Mouse (Mus musculus) midbrain, embryonic 15.5 days (tissue): ENCODE data around the gene Ctnnb1. TPM values are rescaled to one million over a fixed set of nuclear protein-coding genes. Genes with fewer than 3 reads are reported as not detected.

Experiments
- ATAC-seq: fragments of 200-750 bp; cut with Nextera tagmentation; replicated peaks from 2 replicates; pipeline ENCODE4 v1.8.0; 2017; ENCODE audit warnings: moderate TSS enrichment
- H3K27ac ChIP-seq: fragments of 300-500 bp; sonication (generic); 2 replicates; pipeline ENCODE4 v1.5.1; 2015; ENCODE audit warnings: mild to moderate bottlenecking, inconsistent platforms
- H3K27me3 ChIP-seq: fragments of 300-500 bp; sonication (generic); replicated peaks from 2 replicates; pipeline ENCODE4 v1.6.1; 2015; ENCODE audit warnings: inconsistent platforms
- H3K36me3 ChIP-seq: fragments of 300-500 bp; sonication (generic); replicated peaks from 2 replicates; pipeline ENCODE4 v1.6.1; 2015; ENCODE audit warnings: inconsistent platforms
- H3K4me1 ChIP-seq: fragments of 300-500 bp; sonication (generic); 2 replicates; pipeline ENCODE4 v1.6.1; 2015; ENCODE audit warnings: inconsistent platforms
- H3K4me2 ChIP-seq: fragments of 300-500 bp; sonication (generic); 2 replicates; pipeline ENCODE4 v1.6.1; 2015; ENCODE audit warnings: inconsistent platforms, mild to moderate bottlenecking, moderate library complexity
- H3K4me3 ChIP-seq: fragments of 300-500 bp; sonication (generic); 2 replicates; pipeline ENCODE4 v1.5.1; 2015; ENCODE audit warnings: mild to moderate bottlenecking, inconsistent platforms
- H3K9ac ChIP-seq: fragments of 300-500 bp; sonication (generic); 2 replicates; pipeline ENCODE4 v1.6.1; 2015; ENCODE audit warnings: mild to moderate bottlenecking, inconsistent platforms
- H3K9me3 ChIP-seq: fragments of 300-500 bp; sonication (generic); 2 replicates; pipeline ENCODE4 v1.6.1; 2016; ENCODE audit warnings: inconsistent platforms
- WGBS: fragments of 180-500 bp; shearing (Covaris S2); methylation state at CpG from one replicate; pipeline ENCODE4 v1.1.7; 2015; ENCODE audit warnings: mixed read lengths; 5-methylcytosine and 5-hydroxymethylcytosine counted together
- polyA plus RNA-seq: library from polyadenylated mRNA; unstranded; fragments of >200 nt; fragmentation: Nextera tagmentation; extraction: Ambion mirVana; gene quantifications from 2 replicates; pipeline ENCODE4 v1.2.1, GENCODE M21; 2015

Ctnnb1 gene
- polyA plus RNA-seq, 1 experiment from 2014 or later = 517 TPM

- 80% methylated on average over 2 of the region's 2 CpGs for WGBS
- no peak overlapping the region for H3K9ac ChIP-seq
- no peak for ATAC-seq
Measured at GRCm38 (mm10) chr9:120974209-120974608, 45.2 kb downstream of the Ctnnb1 start.

DNA sequence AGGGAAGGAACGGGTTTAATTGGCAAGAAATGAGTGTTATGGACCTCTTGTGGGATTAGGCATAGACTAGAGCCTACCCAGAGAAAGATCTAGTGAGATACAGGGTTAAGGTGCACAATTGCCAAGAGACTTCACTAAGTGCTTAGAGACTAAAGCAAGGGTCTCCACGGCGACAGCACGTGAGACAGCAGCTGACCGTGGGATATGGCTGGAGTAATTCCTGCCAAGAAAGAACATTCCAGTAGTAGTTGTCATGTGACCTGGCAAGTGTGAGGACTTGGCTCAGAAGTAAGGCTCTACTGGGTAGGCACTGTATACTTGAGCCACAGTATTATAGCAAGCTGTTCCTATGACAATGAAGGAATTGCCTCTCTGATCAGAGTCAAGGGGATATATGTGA, 47.1 kb downstream of the Ctnnb1 start:
- H3K4me1 ChIP-seq = peaks cover 19% of the 10 kb centered on the region
- H3K9ac ChIP-seq = no peak overlapping the region
- H3K27ac ChIP-seq = no peak overlapping the region
- ATAC-seq = no peak
- H3K36me3 ChIP-seq = no peaks in the 10 kb centered on the region
- H3K4me2 ChIP-seq = no peak overlapping the region
- H3K27me3 ChIP-seq = no peaks in the 10 kb centered on the region
- H3K4me3 ChIP-seq = no peak overlapping the region
- no peaks in the 10 kb centered on the region for H3K9me3 ChIP-seq
- 59% methylated on average over 5 of the region's 5 CpGs for WGBS

More at GRCm38 (mm10) chr9:120974209-120974608, 45.2 kb downstream of the Ctnnb1 start:
- Histone ChIP-seq H3K27ac (no peak overlapping the region; the same call in 1 of the 2 replicates), H3K9me3 (no peaks in the 10 kb centered on the region), H3K4me3 (no peak overlapping the region), H3K4me2 (no peak overlapping the region), H3K4me1 (peaks cover 7% of the 10 kb centered on the region; the same call in 1 of the 2 replicates), H3K36me3 (peaks cover 4% of the 10 kb centered on the region), H3K27me3 (no peaks in the 10 kb centered on the region)

GRCm38 (mm10) chr9:120976856-120977255, 47.8 kb downstream of the Ctnnb1 start:
- H3K36me3 ChIP-seq = no peaks in the 10 kb centered on the region
- no peaks in the 10 kb centered on the region for H3K27me3 ChIP-seq
- WGBS = 89% methylated on average over 4 of the region's 4 CpGs
- H3K27ac ChIP-seq = no peak overlapping the region
- peaks cover 22% of the 10 kb centered on the region for H3K4me1 ChIP-seq
- no peak overlapping the region for H3K4me3 ChIP-seq
- H3K4me2 ChIP-seq = no peak overlapping the region
- H3K9me3 ChIP-seq = no peaks in the 10 kb centered on the region
- no peak overlapping the region for H3K9ac ChIP-seq
- ATAC-seq = no peak

DNA sequence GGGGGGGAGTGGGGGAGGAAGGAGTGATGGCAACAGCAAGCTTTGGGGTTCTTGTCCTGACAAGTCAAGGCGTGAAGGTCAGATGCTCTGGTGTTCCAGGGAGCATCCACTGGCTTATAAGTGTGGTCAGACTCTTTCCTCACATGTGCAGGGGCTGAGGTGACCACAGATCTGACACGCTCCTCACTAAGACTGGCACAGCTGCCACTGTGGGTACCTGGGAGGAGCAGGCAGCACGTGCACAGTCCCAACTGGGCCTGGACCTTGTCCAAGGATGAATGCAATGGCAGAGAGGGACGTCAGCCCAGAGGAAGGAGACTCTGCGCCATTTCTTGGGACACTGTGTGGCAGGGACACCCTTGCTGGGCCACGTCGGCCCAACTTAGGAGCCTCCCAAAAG, 52.8 kb downstream of the Ctnnb1 start:
- no peaks in the 10 kb centered on the region for H3K9me3 ChIP-seq
- no peak overlapping the region for H3K4me3 ChIP-seq
- H3K9ac ChIP-seq = no peak overlapping the region
- peaks cover 14% of the 10 kb centered on the region for H3K4me1 ChIP-seq
- no peak overlapping the region for H3K27ac ChIP-seq
- H3K4me2 ChIP-seq = no peak overlapping the region
- ATAC-seq = no peak
- whole genome bisulfite sequencing = 70% methylated on average over 7 of the region's 7 CpGs
- H3K36me3 ChIP-seq = no peaks in the 10 kb centered on the region
- H3K27me3 ChIP-seq = no peaks in the 10 kb centered on the region

- Histone ChIP-seq H3K4me3 (no peak overlapping the region), H3K36me3 (no peaks in the 10 kb centered on the region), H3K4me1 (peaks cover 31% of the 10 kb centered on the region), H3K27me3 (no peaks in the 10 kb centered on the region), H3K9me3 (no peaks in the 10 kb centered on the region), H3K27ac (no peak overlapping the region), H3K4me2 (no peak overlapping the region), H3K9ac (no peak overlapping the region)
- no peak for ATAC-seq
- 88% methylated on average over 8 of the region's 8 CpGs for WGBS
Measured at GRCm38 (mm10) chr9:120983849-120984248, 54.8 kb downstream of the Ctnnb1 start.

GRCm38 (mm10) chr9:120984509-120984908, 55.5 kb downstream of the Ctnnb1 start:
- H3K27me3 ChIP-seq = no peaks in the 10 kb centered on the region
- no peaks in the 10 kb centered on the region for H3K36me3 ChIP-seq
- no peak overlapping the region for H3K9ac ChIP-seq
- H3K4me3 ChIP-seq = no peak overlapping the region
- 77% methylated on average over 5 of the region's 5 CpGs for WGBS
- no peaks in the 10 kb centered on the region for H3K9me3 ChIP-seq
- ATAC-seq = no peak
- no peak overlapping the region for H3K27ac ChIP-seq
- H3K4me1 ChIP-seq = peaks cover 32% of the 10 kb centered on the region
- no peak overlapping the region for H3K4me2 ChIP-seq

- no peak overlapping the region for H3K4me3 ChIP-seq
- H3K9ac ChIP-seq = no peak overlapping the region
- no peak overlapping the region for H3K4me2 ChIP-seq
- H3K9me3 ChIP-seq = no peaks in the 10 kb centered on the region
- H3K27me3 ChIP-seq = no peaks in the 10 kb centered on the region
- ATAC-seq = no peak
- H3K36me3 ChIP-seq = no peaks in the 10 kb centered on the region
- H3K27ac ChIP-seq = no peak overlapping the region
- WGBS = 96% methylated on average over 5 of the region's 5 CpGs
- peaks cover 34% of the 10 kb centered on the region for H3K4me1 ChIP-seq
Measured at GRCm38 (mm10) chr9:120985009-120985408, 56.0 kb downstream of the Ctnnb1 start.

DNA sequence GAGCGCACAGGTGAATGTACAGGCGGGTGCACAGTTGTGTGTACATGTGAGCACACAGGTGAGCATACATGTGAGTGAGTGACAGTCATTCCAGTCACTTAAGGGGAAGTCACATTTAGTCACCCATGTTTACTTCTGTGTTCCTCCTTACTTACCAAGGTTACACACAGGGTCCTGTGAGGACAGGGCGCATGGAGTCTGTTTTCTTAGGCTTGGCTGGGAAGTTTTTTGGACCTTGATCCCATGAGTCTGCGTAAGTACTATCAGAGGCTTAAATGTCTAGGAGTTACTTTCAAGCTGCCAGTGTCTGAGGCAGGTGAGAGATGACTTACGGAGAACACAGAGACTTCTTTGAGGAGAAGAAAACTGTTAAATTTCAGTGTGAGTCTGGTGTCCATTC, 56.5 kb downstream of the Ctnnb1 start:
- Histone ChIP-seq H3K9me3 (no peaks in the 10 kb centered on the region), H3K4me1 (peaks cover 34% of the 10 kb centered on the region), H3K27ac (no peak overlapping the region), H3K36me3 (no peaks in the 10 kb centered on the region), H3K4me2 (no peak overlapping the region), H3K27me3 (no peaks in the 10 kb centered on the region), H3K9ac (no peak overlapping the region), H3K4me3 (no peak overlapping the region)
- 97% methylated on average over 5 of the region's 5 CpGs for WGBS
- no peak for ATAC-seq

- Histone ChIP-seq H3K4me2 (no peak overlapping the region), H3K4me1 (peaks cover 30% of the 10 kb centered on the region), H3K27me3 (no peaks in the 10 kb centered on the region), H3K9me3 (no peaks in the 10 kb centered on the region), H3K4me3 (no peak overlapping the region), H3K9ac (no peak overlapping the region), H3K27ac (no peak overlapping the region), H3K36me3 (no peaks in the 10 kb centered on the region)
- ATAC-seq = no peak
- WGBS = 96% methylated on average over 3 of the region's 3 CpGs
Measured at GRCm38 (mm10) chr9:120986255-120986654, 57.2 kb downstream of the Ctnnb1 start.

DNA sequence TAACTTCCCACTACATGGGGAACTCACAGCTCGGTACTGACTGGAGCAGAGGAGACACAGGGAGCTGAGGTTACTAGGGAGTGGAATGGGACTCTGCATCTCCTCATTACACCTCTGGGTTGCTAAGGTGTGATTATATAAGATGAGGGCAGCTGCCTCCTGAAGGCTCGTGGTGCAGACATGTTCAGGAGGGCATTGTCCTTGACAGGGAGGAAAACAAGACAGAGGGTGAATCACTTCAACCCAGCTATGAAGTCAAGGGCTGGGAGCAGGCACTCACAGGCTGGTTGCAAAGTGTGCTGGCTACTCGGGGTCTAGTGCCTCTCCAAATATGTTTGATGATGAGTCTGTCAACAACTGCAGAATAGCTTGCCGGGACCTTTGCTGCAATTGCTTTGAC, 58.0 kb downstream of the Ctnnb1 start:
- Histone ChIP-seq H3K4me3 (no peak overlapping the region), H3K27me3 (no peaks in the 10 kb centered on the region), H3K36me3 (no peaks in the 10 kb centered on the region), H3K4me2 (no peak overlapping the region), H3K4me1 (peaks cover 29% of the 10 kb centered on the region), H3K9ac (no peak overlapping the region), H3K9me3 (no peaks in the 10 kb centered on the region), H3K27ac (no peak overlapping the region)
- no peak for ATAC-seq
- WGBS = 84% methylated on average over 4 of the region's 4 CpGs

DNA sequence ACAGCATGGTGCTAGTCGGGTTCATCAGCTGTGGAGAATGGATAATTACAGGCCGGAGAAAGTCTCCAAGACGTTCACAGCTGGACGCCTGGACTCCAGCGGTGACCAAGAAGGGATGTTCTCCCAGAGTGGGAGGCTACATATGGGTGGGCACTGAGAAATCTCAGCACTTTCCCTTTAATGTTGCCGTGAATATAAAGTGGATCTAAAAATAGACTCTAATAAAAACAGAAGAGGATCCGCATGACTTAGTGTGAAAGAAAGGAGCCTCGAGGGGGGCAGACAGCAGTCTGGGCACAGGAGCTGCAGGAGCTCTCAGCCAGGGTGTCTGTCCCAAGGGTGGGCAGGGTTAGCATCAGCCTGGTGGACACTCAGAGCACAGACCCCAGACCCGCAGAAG, 59.1 kb downstream of the Ctnnb1 start:
- peak overlapping the region; percentile 36; the same call in 1 of the 2 replicates for H3K27ac ChIP-seq
- no peaks in the 10 kb centered on the region for H3K9me3 ChIP-seq
- peak; percentile 67 for ATAC-seq
- peaks cover 34% of the 10 kb centered on the region for H3K4me1 ChIP-seq
- H3K36me3 ChIP-seq = no peaks in the 10 kb centered on the region
- H3K4me2 ChIP-seq = no peak overlapping the region
- no peak overlapping the region for H3K4me3 ChIP-seq
- no peaks in the 10 kb centered on the region for H3K27me3 ChIP-seq
- 29% methylated on average over 9 of the region's 9 CpGs for WGBS
- no peak overlapping the region for H3K9ac ChIP-seq

GRCm38 (mm10) chr9:120989806-120990700, 61.0 kb downstream of the Ctnnb1 start:
- Histone ChIP-seq H3K27me3 (no peaks in the 10 kb centered on the region), H3K27ac (no peak overlapping the region), H3K4me2 (no peak overlapping the region), H3K9me3 (no peaks in the 10 kb centered on the region), H3K4me1 (peaks cover 54% of the 10 kb centered on the region), H3K36me3 (no peaks in the 10 kb centered on the region), H3K4me3 (no peak overlapping the region), H3K9ac (no peak overlapping the region)
- no peak for ATAC-seq
- WGBS = 38% methylated on average over 15 of the region's 15 CpGs

- H3K9ac ChIP-seq = no peak overlapping the region
- H3K27ac ChIP-seq = no peak overlapping the region
- H3K9me3 ChIP-seq = no peaks in the 10 kb centered on the region
- no peak for ATAC-seq
- H3K4me1 ChIP-seq = peaks cover 56% of the 10 kb centered on the region
- no peak overlapping the region for H3K4me2 ChIP-seq
- no peak overlapping the region for H3K4me3 ChIP-seq
- H3K36me3 ChIP-seq = no peaks in the 10 kb centered on the region
- WGBS = 62% methylated on average over 2 of the region's 2 CpGs
- H3K27me3 ChIP-seq = no peaks in the 10 kb centered on the region
Measured at GRCm38 (mm10) chr9:120991801-120992200, 62.8 kb downstream of the Ctnnb1 start.
